Mouse (Mus musculus) urinary bladder, adult 18-20 months (tissue): ENCODE results near the gene Scyl3.

ENCODE experiments used
- DNase-seq, 2 experiments: peaks; one replicate each; pipeline ENCODE4 v3.0.0; 2022; ENCODE audit warnings: low spot score in 2 of 2, mixed read lengths in 2 of 2

Gene Scyl3

GRCm38 (mm10) chr1:163958036-163958435 lies 29.1 kb downstream of the Scyl3 start:
- DNase-seq: no peak

DNA sequence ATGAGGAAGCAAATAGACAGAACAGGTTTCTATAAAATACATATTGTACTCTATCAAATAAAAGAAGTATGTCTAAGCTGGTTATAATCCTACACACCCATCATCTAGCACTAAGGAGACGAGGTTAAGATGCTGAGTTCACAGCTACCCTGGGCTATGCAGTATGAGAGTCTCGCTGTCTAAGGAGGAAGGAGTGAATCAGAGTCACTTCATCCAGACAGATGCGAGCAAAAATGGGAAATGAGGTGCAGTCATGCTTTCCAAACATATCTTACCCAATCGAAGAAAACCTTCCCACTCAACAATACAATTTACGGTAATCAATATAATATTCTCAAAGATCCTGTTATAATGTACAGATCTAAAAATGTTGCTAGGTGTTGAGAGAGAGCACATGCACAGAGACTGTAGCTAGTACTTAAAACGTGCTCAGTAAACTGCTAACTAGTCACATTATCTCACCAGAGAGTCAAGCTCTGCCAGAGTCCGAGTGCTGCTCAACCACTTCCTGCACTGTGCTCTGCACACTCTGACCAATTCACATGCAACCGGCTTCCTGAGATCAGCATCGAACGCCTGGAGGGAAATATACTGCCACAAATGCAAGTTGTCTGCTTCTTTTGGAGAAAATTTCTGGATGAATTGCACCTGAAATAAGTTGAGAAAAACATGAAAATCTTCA lies 35.2 kb downstream of the Scyl3 start:
- DNase-seq: no peak

DNA sequence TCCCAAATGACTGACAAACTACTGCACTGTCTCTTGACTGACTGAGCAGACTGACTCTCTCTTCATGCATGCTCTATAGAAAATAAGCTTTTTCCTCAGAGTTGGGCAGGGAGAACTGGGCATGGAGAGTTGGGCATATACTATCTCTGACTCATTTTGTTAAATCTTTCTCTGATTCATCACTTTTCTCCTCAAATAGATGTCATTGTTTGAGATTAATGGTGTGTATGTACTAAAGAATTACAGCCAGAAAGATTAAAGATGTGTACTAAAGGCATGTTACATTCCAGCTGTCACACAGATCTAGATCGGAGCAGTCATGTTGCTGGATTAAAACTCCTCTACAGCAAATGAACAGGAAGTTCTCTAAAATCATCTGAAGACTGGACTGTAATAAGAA lies 45.6 kb downstream of the Scyl3 start:
- no peak for DNase-seq

- DNase-seq: no peak
These were observed 46.2 kb downstream of the Scyl3 start for GRCm38 (mm10) chr1:163975088-163975487.

DNA sequence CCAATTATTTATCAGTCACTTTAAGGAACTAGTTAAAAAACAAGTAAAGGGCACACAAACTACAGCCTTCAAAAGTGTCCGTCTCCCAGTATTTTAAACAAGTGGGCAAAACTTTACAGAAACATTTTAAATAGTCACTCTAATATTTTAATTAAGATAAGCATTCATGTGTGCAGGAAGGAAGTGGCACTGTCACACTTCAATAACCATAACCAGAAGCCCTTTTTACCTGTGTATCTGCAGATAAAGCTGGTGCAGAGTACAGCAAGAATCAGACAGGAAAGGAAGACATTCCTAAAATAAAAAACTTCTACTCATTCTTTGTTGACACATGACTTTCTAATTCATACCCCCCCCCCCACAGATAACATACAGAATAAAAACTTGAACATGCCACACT lies 47.6 kb downstream of the Scyl3 start:
- no peak for DNase-seq

GRCm38 (mm10) chr1:163992371-163992770 lies 63.5 kb downstream of the Scyl3 start:
- no peak for DNase-seq

- DNase-seq: no peak
These were observed 65.3 kb downstream of the Scyl3 start for GRCm38 (mm10) chr1:163994173-163994720.

DNA sequence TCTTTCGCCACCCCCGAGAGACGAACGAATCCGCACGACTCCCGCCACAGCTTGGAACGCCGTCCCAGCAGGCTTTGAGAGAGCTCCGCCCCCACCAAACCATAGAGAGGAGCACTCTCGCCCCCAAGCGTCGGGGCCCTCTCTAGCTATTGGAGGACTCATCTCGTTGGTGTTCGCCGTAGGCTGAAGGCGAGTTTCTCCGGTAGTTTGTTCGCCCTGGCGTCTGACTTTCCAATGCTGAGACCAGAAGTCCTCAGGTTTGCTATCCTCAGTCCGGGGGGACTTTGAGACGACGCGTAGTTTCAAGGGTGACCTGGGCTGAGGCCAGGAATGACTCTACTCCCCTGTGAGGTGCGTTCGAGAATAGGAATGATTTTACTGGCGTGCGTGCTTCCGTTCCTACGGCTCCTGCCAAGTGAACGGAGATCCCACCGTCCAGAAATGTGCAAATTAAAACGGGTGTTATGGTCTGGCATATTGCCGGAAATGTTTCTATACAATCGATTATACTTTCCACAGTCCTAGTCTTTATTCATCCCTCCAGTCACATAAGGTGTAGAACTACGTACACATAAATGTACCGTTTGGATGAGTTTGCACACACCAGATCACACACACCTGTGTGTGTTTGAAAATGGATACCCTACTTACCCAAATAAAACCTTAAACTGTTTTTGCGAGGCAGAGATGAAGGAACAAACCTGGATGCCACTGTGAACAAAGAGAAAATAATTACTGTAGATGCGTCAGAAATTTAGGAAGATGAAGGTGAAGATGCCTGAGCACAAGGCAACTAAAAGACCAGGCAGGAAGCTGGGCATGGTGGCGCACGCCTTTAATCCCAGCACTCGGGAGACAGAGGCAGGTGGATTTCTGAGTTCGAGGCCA lies 66.1 kb downstream of the Scyl3 start, which contains the start of the genes BC055324 and Mettl18:
BC055324 (minus strand) TSS at position 76 of the 888 bp plus-strand sequence.
Mettl18 (plus strand) TSS at position 169 of the 888 bp plus-strand sequence.
- peak; percentile 84 to 89 for DNase-seq

GRCm38 (mm10) chr1:163995609-163995913 lies 66.7 kb downstream of the Scyl3 start:
- DNase-seq: no peak

DNA sequence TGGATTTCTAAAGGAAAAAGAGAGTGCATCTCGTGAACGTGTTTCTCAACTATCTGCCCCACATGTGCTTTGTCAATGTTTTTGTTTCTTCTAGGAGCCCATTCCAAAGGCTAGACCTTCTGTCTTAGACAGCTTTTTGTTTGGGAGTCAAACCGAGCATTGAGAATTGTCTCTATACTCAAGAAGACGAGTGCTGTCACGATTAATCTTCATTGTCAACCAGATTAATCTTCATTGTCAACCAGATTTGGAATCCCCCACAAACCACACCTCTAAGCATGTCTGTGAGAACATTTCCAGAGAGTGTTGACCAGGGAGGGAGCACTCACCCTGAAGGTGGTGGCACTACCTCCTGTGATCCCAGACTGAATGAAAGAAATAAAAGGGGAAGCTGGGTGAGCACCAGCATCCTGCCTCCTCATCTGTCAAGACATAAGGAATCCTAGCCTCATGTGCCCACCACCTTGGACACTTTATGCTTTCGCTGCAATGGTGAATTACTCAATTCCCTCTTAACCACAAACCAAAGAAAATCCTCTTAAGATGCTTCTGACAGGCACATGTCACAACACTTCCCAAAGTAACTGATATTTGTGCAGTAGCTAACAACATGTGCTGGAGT lies 73.0 kb downstream of the Scyl3 start:
- DNase-seq: no peak

DNA sequence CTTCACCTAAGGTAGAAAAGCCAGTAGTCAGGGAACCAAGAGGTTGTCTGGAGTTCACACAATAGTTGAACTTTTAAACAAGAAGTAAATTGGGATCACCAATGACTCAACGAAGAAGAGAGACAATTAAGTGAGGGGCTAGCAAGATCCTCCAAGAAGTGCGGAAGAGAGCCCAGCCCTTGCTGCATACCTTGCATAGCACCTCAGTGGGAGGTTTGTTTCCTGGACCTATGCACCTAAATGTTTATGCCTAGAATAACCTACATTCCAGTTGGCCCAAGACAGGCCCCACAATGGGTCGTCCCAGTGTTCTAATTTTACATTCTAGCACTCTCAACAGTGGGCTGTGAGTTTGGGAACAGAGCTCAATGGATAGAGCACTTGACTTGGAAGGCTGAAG lies 75.4 kb downstream of the Scyl3 start:
- no peak for DNase-seq
